Mouse (Mus musculus): ENCODE measurements around the gene Nfkbie.

Nfkbie gene

GRCm38 (mm10) chr17:45582188-45582587, 26.7 kb downstream of the Nfkbie start:
- no peak for DNase-seq (ENCODE audit: low read depth)

GRCm38 (mm10) chr17:45582715-45583355, 27.3 kb downstream of the Nfkbie start:
- DNase-seq (ENCODE audit: low read depth): peak; percentile 55

- DNase-seq (ENCODE audit: low read depth): peak; percentile 86
Observed at GRCm38 (mm10) chr17:45584096-45584896, 28.8 kb downstream of the Nfkbie start.

GRCm38 (mm10) chr17:45584939-45585678, 29.6 kb downstream of the Nfkbie start:
- DNase-seq (ENCODE audit: low read depth): peak; percentile 87

GRCm38 (mm10) chr17:45585725-45586448, 30.4 kb downstream of the Nfkbie start:
- DNase-seq (ENCODE audit: low read depth): no peak

- DNase-seq (ENCODE audit: low read depth): peak; percentile 46
Observed at GRCm38 (mm10) chr17:45586449-45586837, 30.9 kb downstream of the Nfkbie start.

- no peak for DNase-seq (ENCODE audit: low read depth)
Observed at GRCm38 (mm10) chr17:45588370-45588769, 32.9 kb downstream of the Nfkbie start.

GRCm38 (mm10) chr17:45589236-45589635, 33.7 kb downstream of the Nfkbie start:
- DNase-seq (ENCODE audit: low read depth): no peak

GRCm38 (mm10) chr17:45589844-45590243, 34.3 kb downstream of the Nfkbie start:
- no peak for DNase-seq (ENCODE audit: low read depth)

- no peak for DNase-seq (ENCODE audit: low read depth)
Observed at GRCm38 (mm10) chr17:45590410-45590809, 34.9 kb downstream of the Nfkbie start.

GRCm38 (mm10) chr17:45591701-45592605, 36.5 kb downstream of the Nfkbie start:
- no peak for DNase-seq (ENCODE audit: low read depth)

- DNase-seq (ENCODE audit: low read depth): peak; percentile 38
Observed at GRCm38 (mm10) chr17:45592606-45593431, 37.3 kb downstream of the Nfkbie start.

- DNase-seq (ENCODE audit: low read depth): no peak
Observed at GRCm38 (mm10) chr17:45593479-45593878, 38.0 kb downstream of the Nfkbie start.

- DNase-seq (ENCODE audit: low read depth): no peak
Observed at GRCm38 (mm10) chr17:45594195-45594594, 38.7 kb downstream of the Nfkbie start.

- peak; percentile 67 for DNase-seq (ENCODE audit: low read depth)
Observed at GRCm38 (mm10) chr17:45594881-45595735, 39.6 kb downstream of the Nfkbie start.

- peak; percentile 27 for DNase-seq (ENCODE audit: low read depth)
Observed at GRCm38 (mm10) chr17:45595736-45596390, 40.4 kb downstream of the Nfkbie start.

GRCm38 (mm10) chr17:45596631-45597396, 41.3 kb downstream of the Nfkbie start:
- DNase-seq (ENCODE audit: low read depth): peak; percentile 91

GRCm38 (mm10) chr17:45597787-45598186, 42.3 kb downstream of the Nfkbie start:
- peak; percentile 76 for DNase-seq (ENCODE audit: low read depth)

All from NIH3T3 (cell line).